Mouse (Mus musculus) cerebellum, postnatal 10 days (tissue): ENCODE measurements around the gene Sptlc2.
A peak's percentile ranks its signal among the peaks of the same experiment; 100 is the strongest.
"Not testable (repeated sequence)": the region's sequence is repeated elsewhere in the genome, so short reads cannot be mapped to it uniquely, and the experiment has no call there.

Experiments used
- DNase-seq, 2 experiments: peaks; one replicate each; pipeline ENCODE4 v3.0.0; 2021; ENCODE audit warnings: mixed read lengths in 2 of 2

Gene Sptlc2

DNA sequence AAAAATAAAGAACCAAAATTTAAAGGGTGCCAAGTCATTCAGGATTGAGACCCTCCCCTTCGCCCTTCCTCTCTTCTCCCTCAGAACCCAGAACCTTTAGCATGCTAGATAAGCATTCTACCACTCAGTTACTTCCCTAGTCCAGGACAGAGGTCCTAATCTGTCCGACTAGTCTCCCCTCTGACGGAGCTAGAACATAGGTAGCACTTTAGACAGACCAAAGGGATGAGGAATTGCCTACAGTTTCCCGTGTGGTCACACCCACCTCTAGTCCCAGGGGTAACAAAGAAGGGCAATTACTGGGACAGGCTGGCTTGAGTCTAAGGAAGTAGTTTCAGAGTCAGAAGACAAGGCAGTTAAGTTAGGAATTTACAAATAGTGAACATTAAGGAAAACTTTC is 60.1 kb downstream of the Sptlc2 start:
- no peak for DNase-seq

DNA sequence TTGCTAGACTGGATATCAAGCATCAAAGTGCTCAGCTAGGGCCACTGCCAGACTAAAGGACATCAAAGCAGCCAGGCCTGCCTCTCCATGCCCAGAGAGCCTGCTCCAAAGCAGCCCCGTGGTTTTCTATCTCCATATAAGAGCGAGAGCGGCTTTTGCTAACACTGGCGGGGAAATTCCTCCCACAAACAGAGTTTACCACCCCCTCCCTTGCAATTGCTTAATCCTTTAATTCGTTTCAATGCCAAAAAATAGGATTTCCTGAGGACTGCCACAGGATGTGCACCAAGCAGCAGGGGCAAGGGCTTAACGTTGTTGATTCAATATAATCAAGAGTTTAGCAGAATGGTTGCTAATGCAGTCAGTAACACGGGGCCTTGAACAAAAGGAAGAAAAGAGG is 60.5 kb downstream of the Sptlc2 start:
- DNase-seq: peak; percentile 32 to 40

DNA sequence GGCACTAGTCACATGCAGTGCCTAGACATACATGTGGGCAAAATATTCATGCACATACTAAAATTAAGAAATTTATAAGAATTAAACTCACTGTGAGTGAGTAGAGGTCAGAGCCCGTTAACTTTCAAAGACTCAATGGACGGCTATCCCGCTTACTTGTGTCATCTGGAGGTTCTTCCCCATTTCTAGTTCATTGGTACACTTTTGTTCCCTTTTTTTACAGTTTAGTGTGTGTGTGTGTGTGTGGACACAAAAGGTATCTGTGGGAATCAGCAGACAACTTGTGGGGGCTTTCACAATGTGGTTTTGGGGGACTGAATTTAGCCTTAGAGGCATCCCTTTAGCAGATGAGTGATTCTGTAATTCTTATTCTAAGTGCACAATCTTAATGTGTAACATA is 62.7 kb downstream of the Sptlc2 start:
- DNase-seq: no peak

DNA sequence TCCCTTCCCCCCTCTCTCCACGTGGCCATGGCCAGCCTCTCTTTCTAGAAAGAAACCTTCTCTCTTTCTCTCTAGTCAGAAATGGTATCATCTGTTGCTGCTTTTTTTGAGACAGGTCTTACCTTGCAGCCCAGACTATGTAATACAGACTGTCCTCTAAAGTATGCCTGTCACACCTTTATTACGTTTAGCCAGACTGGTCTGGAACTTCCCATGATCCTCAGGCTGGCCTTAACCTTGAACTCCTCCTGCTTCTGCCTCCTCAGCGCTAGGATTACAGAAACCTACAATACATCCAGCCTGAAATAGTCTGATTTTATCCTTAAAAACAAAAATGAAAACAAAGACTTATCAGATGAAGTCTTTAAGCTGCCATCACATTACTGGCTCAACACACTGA is 68.9 kb downstream of the Sptlc2 start:
- no peak for DNase-seq

DNA sequence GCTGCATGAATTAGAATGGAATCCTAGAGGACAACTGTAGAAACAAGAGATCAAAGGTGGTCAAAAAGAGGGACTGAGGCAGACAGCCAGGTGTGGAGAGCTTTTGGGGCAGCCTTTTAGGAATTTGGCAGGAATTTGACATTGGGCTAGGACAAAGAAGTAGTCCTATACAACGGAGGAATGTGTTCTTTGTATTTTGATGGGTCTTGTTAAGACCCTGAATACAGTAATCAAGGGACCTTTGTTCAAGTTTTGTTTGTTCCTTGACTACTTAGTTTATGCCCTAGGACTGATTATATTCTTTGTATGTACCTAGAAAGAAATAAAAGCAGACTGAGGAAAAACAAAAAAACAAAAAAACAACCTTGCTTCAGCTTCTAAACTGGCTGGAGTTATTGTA is 70.2 kb downstream of the Sptlc2 start:
- DNase-seq: no peak

DNA sequence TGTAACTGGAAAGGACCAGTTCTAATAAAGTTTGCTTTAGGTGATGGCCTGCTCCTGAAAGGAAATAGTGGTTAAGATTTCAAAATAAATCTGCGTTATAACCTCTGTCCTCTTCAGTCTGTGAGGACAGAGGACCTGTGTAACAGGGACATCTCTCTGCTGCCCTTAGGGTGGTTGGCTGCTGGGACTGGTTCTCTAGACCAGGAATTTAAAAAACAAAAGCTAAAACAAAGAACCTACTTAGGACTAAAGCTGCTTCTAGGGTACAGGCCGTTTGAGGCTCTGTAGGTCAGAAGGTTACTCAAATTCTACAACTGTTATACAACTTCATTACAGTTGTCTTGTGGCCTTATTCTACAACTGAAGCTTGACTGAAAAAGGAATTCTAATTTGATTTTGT is 75.1 kb downstream of the Sptlc2 start:
- no peak for DNase-seq

DNA sequence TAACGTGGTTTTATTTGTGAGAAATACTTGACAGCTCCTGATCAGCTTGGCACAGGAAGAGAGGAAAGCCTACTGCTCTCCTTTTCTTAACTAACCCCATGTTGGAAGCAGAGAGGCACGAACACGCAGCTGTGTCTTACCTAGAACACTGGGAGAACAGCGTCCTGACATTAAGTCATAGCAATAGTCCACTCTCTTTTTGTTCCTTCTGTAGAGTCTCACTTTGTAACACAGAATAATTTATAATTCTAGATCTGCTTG is 81.6 kb downstream of the Sptlc2 start:
- not testable (repeated sequence) for DNase-seq

DNA sequence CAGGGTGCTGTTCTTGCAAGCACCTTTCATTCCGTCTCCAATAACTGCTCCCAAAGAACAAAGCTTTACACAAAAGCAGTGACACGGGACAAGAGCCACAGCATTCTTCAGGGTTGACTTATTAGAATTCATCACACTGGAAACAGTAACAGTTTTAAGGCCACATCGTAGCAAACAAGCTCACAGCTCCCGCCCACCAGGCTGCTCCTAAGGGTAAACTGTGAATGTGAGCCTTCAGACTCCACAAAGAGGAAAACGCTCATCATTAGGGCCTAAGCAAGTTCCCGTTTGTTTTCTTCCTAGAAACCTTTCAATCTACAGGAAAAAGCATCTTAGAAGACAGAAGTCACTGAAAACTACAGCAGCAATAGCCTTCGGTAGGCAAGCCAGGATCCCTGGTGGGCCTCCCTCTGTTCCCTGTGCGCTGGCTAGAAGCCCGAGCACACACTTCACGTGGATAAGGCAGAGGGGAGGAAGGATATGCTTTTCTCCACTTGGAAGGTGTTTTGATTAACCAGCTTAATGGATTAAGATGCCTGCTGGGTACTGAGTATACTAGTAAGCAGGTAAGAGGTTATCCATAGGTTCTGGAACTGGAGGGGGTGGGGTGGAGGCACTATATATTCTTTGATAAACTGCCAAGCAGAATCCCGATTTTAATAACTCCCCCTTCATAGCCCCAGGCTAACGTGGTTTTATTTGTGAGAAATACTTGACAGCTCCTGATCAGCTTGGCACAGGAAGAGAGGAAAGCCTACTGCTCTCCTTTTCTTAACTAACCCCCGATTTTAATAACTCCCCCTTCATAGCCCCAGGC is 82.2 kb downstream of the Sptlc2 start:
- peak; percentile 68 to 82 for DNase-seq

DNA sequence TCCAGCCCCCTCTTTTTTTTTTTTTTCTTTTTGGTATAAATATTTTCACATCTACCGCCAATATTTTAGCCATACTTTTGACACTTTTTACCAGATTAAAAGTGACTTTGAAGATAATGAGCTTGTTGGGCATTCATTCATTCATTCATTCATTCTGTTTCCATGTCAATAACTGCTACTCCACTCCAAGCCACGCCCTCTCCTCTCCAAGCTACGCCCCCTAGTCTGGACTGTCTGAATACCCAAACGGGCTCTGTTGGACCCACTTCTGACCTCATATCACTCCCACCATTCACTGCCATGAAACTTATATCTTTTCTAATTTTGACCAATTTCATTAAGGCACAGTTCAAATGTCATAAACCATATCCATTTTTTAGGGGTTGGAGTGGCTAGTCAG is 87.0 kb downstream of the Sptlc2 start:
- DNase-seq: no peak

DNA sequence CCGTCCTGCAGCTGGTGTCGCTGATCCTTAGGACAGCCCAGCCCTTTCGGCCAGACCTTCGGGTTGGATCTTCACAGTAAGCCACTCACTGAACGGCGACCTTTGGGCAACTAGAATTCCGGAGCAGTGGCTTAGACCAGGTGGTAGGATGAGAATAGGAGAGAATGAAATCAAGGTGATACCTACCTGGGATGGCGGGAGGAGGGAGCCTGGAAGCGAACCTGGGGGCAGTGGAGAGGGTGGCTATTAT is 87.8 kb downstream of the Sptlc2 start:
- peak in 1 of 2 experiments; percentile 25 for DNase-seq

DNA sequence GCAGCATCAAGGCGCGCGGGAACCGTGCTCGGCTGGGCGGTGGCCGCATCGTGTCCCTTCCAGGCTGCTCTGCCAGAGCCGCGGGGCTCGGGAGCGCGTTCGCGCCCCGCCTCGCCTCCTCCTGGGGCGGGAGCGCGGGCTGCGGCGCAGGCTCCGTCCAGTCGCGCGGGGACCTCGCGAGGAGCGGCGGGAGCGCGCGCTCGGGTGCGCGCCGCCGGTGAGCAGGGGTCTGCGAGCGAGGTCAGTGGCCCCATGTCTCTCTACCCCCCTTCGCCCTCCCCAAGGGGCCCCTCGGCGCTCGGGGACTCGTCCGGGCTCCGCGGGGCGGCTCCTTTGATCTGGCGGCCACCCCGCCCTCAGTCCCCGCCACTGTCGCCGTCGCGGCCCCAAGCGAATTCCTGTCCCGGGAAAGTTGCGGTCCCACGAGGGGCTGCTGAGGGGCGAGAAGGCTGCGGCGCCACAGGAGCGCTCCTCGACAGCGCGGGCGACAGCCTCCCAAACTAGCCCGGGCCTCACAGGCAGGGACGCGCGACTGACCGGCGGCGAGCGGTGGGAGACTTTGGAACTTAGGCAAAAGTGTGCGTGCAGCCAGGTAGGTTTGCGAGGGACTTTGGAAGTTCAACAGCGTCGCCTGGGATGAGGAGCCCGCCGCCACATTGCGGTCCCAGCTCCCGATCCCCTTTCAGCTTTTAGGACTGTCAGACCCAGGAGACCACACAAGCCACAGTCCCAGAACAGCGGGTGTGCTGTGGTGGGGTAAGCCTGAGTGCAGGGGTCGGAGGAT is 88.3 kb downstream of the Sptlc2 start, which contains the start of gene Ism2:
Ism2 (minus strand) TSS at position 49 of the 784 bp plus-strand sequence.
- DNase-seq: peak; percentile 23 to 60

DNA sequence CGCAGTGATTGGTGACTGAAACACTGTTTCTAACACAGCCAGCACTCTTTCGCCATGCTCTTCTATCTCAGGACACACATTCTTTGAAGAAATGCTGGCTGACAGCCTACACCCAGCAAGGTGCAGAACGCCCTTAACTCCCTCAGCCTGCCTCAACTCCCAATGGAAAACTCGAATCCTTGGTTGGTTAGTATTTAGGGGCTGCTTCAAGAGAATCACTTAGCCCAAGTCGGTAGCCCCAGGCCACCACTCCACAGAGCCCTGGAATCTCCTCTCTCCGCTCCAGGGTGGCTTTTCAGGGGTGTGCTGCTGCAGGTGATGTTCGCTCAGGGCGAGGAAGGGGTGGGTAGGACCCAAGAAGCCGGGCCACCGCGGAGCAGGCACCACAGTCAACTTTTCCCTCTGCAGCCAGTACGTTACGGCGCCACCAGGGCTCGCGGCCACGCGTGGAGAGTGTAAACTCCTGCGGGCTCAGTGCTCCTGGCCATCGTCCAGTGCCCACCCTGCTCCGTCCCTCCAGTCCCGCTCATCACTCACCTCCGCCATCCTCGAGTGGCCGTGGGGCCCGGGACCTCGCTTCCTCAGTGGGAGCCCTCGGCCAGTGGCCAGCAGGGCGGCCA is 89.0 kb downstream of the Sptlc2 start:
- peak in 1 of 2 experiments; percentile 63 for DNase-seq

DNA sequence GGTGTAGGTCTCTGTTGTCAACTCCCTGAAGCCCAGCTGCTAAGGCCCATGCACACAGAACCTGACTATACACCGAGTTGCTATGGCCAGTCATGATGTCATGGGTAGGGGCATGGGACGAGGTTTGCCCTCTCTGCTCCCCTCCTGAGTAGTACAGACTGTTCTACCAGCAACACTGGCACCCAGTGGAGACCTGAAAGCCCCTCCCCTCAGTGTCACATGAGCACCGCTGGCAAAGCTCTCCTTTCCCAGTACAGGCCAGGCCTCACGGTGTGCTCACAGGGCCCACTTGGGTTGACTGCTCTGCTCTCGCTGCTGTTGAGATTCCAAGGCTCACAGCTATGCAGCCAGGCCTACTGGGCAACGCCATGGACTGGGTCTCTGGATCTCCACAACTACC is 94.2 kb downstream of the Sptlc2 start:
- DNase-seq: no peak

DNA sequence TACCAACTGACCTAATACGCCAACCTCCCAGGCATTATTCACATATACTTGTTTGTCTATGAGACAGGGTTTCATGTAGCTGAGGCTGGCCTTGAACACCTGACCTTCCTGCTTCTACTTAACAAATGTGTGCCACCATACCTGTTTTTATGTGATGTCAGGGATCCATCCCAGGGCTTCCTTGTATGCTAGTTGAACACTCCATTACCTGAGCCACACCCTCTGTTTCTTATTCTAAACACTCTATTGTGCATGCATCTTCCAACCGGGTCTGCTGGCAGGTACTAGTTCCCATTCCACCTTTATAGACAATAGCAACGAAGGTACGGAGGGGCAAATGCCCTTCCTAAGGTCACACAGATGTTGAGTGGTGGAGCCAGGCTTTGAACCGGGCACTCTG is 99.1 kb downstream of the Sptlc2 start:
- DNase-seq: no peak

DNA sequence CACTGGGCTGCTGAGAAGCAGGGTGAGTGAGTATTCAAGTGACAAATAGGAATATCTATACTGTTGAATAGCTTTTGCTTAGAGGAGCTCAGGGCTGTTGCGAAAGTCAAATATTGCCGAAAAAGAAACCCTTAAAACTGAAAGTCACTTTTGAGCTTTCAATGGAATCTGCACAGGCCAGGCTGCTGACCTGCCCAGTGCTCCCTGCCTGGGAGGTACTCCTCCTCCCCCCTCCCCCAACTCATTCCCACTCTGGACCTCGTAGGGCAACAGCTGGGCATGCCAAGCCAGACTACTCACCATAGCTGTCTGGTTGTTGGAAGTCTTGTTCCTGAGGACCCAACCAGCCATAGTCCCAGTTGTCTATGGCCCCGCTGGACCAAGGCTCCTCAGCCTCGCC is 103.4 kb downstream of the Sptlc2 start:
- DNase-seq: no peak

DNA sequence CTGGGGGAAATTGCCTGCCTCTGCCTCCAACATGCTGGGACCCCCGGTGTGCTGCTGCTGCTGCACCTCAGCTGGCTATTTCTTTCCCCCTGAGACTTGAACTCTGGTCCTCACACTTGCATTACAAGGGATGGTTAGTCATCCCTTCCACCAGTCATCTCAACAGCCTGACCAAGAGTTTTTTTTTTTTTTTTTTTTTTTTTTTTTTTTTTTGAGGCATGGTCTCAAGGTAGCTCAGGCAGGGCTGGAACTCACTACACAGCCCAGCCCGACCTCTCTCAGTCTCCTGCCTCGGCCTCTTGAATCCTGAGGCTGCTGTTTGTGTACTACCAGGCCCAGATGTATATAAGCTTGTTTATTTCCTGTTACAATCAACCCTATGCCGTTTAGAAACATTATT is 103.9 kb downstream of the Sptlc2 start:
- DNase-seq: no peak

DNA sequence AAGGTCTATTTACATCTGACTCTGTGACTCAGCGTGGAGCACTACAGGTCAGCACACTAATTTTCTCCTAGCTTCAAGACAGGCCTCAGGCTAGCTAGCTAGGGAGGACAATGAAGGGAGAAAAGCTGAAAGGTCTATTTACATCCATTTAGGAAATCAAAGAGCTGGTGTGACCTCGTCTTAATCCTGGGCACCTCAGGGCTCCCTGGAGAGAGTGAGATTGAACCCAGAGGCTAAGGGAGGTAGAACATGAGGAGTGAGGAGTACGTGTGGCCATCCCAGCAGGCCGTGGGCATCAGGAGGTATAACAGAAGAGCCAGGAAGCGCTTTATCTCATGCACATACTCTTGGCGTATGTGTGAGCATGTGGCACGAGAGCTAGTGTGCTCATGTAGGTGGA is 104.4 kb downstream of the Sptlc2 start:
- DNase-seq: no peak

DNA sequence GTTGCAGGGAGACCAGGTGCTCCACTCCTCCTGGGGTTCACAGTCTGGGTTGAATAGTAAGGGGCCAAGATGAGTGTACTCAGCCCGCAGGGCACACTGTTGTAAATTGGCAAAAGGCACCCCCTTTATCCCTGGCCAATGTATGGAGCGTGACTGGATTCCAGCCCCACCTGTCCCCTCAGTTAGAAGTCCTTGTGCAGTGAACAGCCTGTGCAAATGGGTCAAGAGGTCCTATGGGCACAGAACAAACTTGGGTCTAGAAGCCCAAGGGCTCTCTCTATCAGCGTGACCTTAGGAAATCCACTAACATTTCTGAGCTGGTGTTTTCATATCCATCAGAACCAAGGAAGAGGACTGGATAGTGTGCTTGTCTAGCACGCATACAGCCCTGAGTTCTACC is 105.4 kb downstream of the Sptlc2 start:
- no peak for DNase-seq

DNA sequence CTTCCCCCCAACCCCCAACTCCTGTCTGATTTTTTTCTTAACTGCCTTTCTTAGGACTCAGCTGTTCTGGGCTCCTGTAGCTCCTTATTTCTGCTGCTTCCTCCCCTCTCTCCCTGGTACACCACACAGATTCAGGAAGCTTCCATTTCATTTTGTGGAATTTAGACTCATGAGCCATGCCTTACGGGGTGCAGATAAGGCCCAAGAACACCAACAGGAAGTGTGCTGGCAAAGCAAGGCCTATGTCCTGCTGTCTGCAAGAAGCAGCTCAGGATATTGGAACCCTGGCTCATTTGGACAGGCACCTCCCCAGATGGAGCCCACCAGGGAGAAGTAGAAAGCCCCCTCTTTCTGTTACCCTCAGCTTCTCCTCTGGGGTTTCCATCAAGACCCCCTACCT is 106.4 kb downstream of the Sptlc2 start:
- DNase-seq: no peak

DNA sequence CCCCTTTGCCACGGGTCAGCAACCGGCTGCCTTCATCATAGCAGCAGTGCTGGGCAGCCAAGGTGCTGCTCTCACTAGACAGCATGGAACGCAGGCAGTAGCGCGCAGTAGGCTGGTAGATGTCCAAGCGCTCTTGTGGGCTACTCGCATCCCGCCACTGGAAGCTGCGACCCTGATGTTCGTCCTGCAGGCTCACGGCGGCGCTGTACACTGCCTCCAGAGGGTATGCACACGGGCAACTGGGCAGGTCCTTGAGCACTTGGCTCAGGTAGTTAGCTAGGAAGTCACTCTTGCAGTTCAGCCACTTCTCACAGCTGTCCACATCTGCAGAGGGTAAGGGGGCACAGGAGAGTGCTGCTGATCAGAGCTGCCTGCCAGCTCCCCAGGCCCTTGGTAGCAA is 108.3 kb downstream of the Sptlc2 start:
- peak; percentile 23 to 27 for DNase-seq

DNA sequence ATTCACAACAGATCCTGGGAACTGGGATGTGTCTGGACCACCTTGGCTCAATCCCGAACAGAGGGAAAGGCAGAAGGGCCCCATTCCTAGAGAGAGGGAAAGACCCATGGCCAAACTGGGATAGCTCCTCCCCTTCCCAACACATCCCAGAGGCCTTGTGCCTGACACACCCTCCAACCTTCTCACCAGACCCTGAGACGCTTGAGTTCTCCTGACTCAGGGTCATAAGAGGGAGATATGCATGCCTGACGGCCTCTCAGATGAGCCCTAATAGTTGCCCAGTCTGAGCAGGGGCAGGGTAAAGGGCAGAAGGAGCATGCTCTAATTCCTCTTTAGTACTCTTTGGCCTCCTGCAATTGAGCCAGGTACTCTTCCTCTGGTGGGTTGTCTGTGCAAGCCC is 108.8 kb downstream of the Sptlc2 start:
- no peak for DNase-seq

DNA sequence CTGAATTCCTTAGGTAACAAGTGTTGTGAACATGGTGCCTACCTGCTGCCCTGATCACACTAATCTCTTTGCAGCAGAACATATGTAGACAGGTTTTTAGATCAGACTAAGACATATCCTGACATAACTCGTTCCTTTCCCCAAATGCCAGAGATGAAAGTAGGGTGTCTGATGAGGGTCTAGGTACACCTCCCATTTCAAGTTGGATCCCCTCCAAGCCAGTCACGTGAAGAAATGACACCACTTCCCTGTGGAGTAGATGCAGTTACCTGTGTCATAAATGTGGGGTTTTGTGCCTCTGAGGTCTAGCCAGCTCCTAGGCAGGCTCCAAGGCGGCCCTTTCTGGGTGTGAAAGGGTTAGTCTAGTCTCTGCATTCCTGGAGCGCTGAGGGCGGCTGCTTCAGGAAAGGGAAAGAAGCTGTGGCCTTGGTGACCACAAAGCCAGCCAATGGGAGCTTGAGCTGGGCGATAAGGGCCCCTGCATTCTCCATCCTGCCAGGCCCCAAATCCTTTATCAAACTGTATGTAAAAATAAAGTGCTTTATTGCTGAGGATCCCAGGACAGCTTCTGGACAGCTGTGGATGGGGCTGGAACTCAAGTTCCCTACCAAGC is 109.9 kb downstream of the Sptlc2 start:
- no peak for DNase-seq

DNA sequence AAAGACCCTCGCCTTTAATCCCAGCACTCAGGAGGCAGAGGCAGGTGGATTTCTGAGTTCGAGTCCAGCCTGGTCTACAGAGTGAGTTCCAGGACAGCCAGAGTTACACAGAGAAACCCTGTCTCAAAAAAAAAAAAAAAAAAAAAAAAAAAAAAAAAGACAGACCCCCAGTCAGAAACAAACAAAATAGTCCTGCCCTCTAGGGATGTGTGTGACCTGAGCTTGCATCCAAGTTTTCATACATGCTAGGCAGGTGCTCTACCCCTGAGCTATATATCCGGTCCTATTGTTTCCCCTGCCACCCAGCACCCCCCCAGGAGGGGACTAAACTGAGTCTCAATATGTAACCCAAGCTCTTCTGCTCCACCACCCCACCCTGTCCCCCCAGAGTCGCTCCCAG is 110.9 kb downstream of the Sptlc2 start:
- DNase-seq: not testable (repeated sequence)
